Mouse (Mus musculus): Measurements from ENCODE around the gene Myh14. TPM values are rescaled to one million over a fixed set of nuclear protein-coding genes. Genes with fewer than 3 reads are reported as not detected.

Myh14 gene
- polyA plus RNA-seq, 1 experiment from 2014 or later: 1.8 TPM

GRCm38 (mm10) chr7:44667996-44668738 lies 2.5 kb downstream of the Myh14 start:
- no peaks in the 10 kb centered on the region for H3K36me3 ChIP-seq
- ATAC-seq (ENCODE audit: low FRiP score, low read depth): no peak
- H3K4me2 ChIP-seq (replicated peaks): no peak overlapping the region
- no peak overlapping the region for H3K9ac ChIP-seq
- H3K9me3 ChIP-seq: no peaks in the 10 kb centered on the region; the same call in 1 of the 2 replicates
- H3K4me1 ChIP-seq: 0 out of 2 replicates have a peak, but pooled peaks cover 6% of the 10 kb centered on the region
- H3K27me3 ChIP-seq: peaks cover 51% of the 10 kb centered on the region
- H3K4me3 ChIP-seq: no peak overlapping the region
- H3K27ac ChIP-seq: no peak overlapping the region
- WGBS: 64% methylated on average over 13 of the region's 13 CpGs

GRCm38 (mm10) chr7:44666462-44666861 lies 4.2 kb downstream of the Myh14 start:
- no peaks in the 10 kb centered on the region for H3K36me3 ChIP-seq
- no peak overlapping the region for H3K27ac ChIP-seq
- 84% methylated on average over 2 of the region's 2 CpGs for WGBS
- H3K4me2 ChIP-seq (replicated peaks): no peak overlapping the region
- peaks cover 11% of the 10 kb centered on the region; the same call in 1 of the 2 replicates for H3K4me1 ChIP-seq
- peaks cover 42% of the 10 kb centered on the region for H3K27me3 ChIP-seq
- no peak overlapping the region for H3K9ac ChIP-seq
- H3K4me3 ChIP-seq: no peak overlapping the region
- no peaks in the 10 kb centered on the region; the same call in 1 of the 2 replicates for H3K9me3 ChIP-seq
- no peak for ATAC-seq (ENCODE audit: low FRiP score, low read depth)

GRCm38 (mm10) chr7:44664731-44665130 lies 5.9 kb downstream of the Myh14 start:
- Histone ChIP-seq H3K9ac (no peak overlapping the region), H3K4me1 (peaks cover 6% of the 10 kb centered on the region; the same call in 1 of the 2 replicates), H3K4me3 (no peak overlapping the region), H3K27me3 (peaks cover 25% of the 10 kb centered on the region), H3K4me2 (replicated peaks) (no peak overlapping the region), H3K27ac (no peak overlapping the region), H3K9me3 (no peaks in the 10 kb centered on the region; the same call in 1 of the 2 replicates), H3K36me3 (no peaks in the 10 kb centered on the region)
- ATAC-seq (ENCODE audit: low FRiP score, low read depth): no peak
- 31% methylated on average over 11 of the region's 11 CpGs for WGBS

GRCm38 (mm10) chr7:44663546-44663945 lies 7.1 kb downstream of the Myh14 start:
- Histone ChIP-seq H3K4me2 (replicated peaks) (no peak overlapping the region), H3K9me3 (no peaks in the 10 kb centered on the region; the same call in 1 of the 2 replicates), H3K27ac (no peak overlapping the region), H3K4me1 (peaks cover 6% of the 10 kb centered on the region; the same call in 1 of the 2 replicates), H3K36me3 (no peaks in the 10 kb centered on the region), H3K27me3 (peaks cover 16% of the 10 kb centered on the region), H3K4me3 (no peak overlapping the region), H3K9ac (no peak overlapping the region)
- 86% methylated on average over 5 of the region's 5 CpGs for WGBS
- no peak for ATAC-seq (ENCODE audit: low FRiP score, low read depth)

- H3K4me1 ChIP-seq: peaks cover 6% of the 10 kb centered on the region; the same call in 1 of the 2 replicates
- H3K9ac ChIP-seq: no peak overlapping the region
- ATAC-seq (ENCODE audit: low FRiP score, low read depth): no peak
- WGBS: 5% methylated on average over 3 of the region's 3 CpGs
- H3K27me3 ChIP-seq: peaks cover 6% of the 10 kb centered on the region; the same call in 1 of the 2 replicates
- H3K36me3 ChIP-seq: no peaks in the 10 kb centered on the region
- no peak overlapping the region for H3K27ac ChIP-seq
- no peak overlapping the region for H3K4me2 ChIP-seq (replicated peaks)
- H3K9me3 ChIP-seq: no peaks in the 10 kb centered on the region; the same call in 1 of the 2 replicates
- no peak overlapping the region for H3K4me3 ChIP-seq
Observed at GRCm38 (mm10) chr7:44662569-44662968, 8.1 kb downstream of the Myh14 start.

- 11% methylated on average over 8 of the region's 8 CpGs for whole genome bisulfite sequencing
- Histone ChIP-seq H3K27ac (no peak overlapping the region), H3K36me3 (no peaks in the 10 kb centered on the region), H3K4me3 (no peak overlapping the region), H3K9me3 (no peaks in the 10 kb centered on the region; the same call in 1 of the 2 replicates), H3K9ac (no peak overlapping the region), H3K4me1 (peaks cover 6% of the 10 kb centered on the region; the same call in 1 of the 2 replicates), H3K27me3 (peaks cover 2% of the 10 kb centered on the region; the same call in 1 of the 2 replicates), H3K4me2 (replicated peaks) (no peak overlapping the region)
- ATAC-seq (ENCODE audit: low FRiP score, low read depth): no peak
Observed at GRCm38 (mm10) chr7:44662168-44662567, 8.5 kb downstream of the Myh14 start.

- H3K27ac ChIP-seq: no peak overlapping the region
- H3K4me2 ChIP-seq (replicated peaks): no peak overlapping the region
- H3K9me3 ChIP-seq: no peaks in the 10 kb centered on the region
- 75% methylated on average over 5 of the region's 5 CpGs for WGBS
- H3K4me1 ChIP-seq: peaks cover 6% of the 10 kb centered on the region; the same call in 1 of the 2 replicates
- no peak overlapping the region for H3K4me3 ChIP-seq
- no peaks in the 10 kb centered on the region for H3K27me3 ChIP-seq
- ATAC-seq (ENCODE audit: low FRiP score, low read depth): no peak
- H3K9ac ChIP-seq: no peak overlapping the region
- H3K36me3 ChIP-seq: no peaks in the 10 kb centered on the region
Observed at GRCm38 (mm10) chr7:44661219-44661618, 9.4 kb downstream of the Myh14 start.

GRCm38 (mm10) chr7:44655504-44655903 lies 15.1 kb downstream of the Myh14 start:
- no peaks in the 10 kb centered on the region for H3K4me1 ChIP-seq
- no peaks in the 10 kb centered on the region for H3K9me3 ChIP-seq
- no peak overlapping the region for H3K27ac ChIP-seq
- H3K36me3 ChIP-seq: no peaks in the 10 kb centered on the region
- ATAC-seq (ENCODE audit: low FRiP score, low read depth): no peak
- H3K9ac ChIP-seq: no peak overlapping the region
- H3K4me2 ChIP-seq (replicated peaks): no peak overlapping the region
- 14% methylated on average over 8 of the region's 8 CpGs for WGBS
- no peak overlapping the region for H3K4me3 ChIP-seq
- no peaks in the 10 kb centered on the region; the same call in 1 of the 2 replicates for H3K27me3 ChIP-seq

GRCm38 (mm10) chr7:44653773-44654172 lies 16.9 kb downstream of the Myh14 start:
- H3K9ac ChIP-seq: no peak overlapping the region
- ATAC-seq (ENCODE audit: low FRiP score, low read depth): no peak

GRCm38 (mm10) chr7:44651416-44651815 lies 19.2 kb downstream of the Myh14 start:
- no peak for ATAC-seq (ENCODE audit: low FRiP score, low read depth)
- H3K27ac ChIP-seq: no peak overlapping the region
- no peaks in the 10 kb centered on the region for H3K36me3 ChIP-seq
- H3K4me3 ChIP-seq: no peak overlapping the region
- H3K9ac ChIP-seq: no peak overlapping the region
- peaks cover 9% of the 10 kb centered on the region; the same call in 1 of the 2 replicates for H3K27me3 ChIP-seq
- H3K9me3 ChIP-seq: no peaks in the 10 kb centered on the region
- H3K4me1 ChIP-seq: no peaks in the 10 kb centered on the region
- WGBS: 72% methylated on average over 7 of the region's 7 CpGs
- H3K4me2 ChIP-seq (replicated peaks): no peak overlapping the region

More at GRCm38 (mm10) chr7:44653773-44654172, 16.9 kb downstream of the Myh14 start:
- no peak overlapping the region for H3K27ac ChIP-seq
- H3K4me3 ChIP-seq: no peak overlapping the region
- H3K4me2 ChIP-seq (replicated peaks): no peak overlapping the region
- no peaks in the 10 kb centered on the region for H3K4me1 ChIP-seq
- H3K36me3 ChIP-seq: no peaks in the 10 kb centered on the region
- WGBS: 55% methylated on average over 8 of the region's 8 CpGs
- no peaks in the 10 kb centered on the region for H3K9me3 ChIP-seq
- H3K27me3 ChIP-seq: no peaks in the 10 kb centered on the region; the same call in 1 of the 2 replicates

- WGBS: 8% methylated on average over 4 of the region's 4 CpGs
Observed at GRCm38 (mm10) chr7:44649990-44650389, 20.7 kb downstream of the Myh14 start.

GRCm38 (mm10) chr7:44649094-44649610 lies 21.5 kb downstream of the Myh14 start:
- ATAC-seq (ENCODE audit: low FRiP score, low read depth): no peak
- H3K36me3 ChIP-seq: no peaks in the 10 kb centered on the region
- H3K4me1 ChIP-seq: no peaks in the 10 kb centered on the region
- H3K27me3 ChIP-seq: peaks cover 29% of the 10 kb centered on the region
- 67% methylated on average over 8 of the region's 8 CpGs for WGBS
- H3K9me3 ChIP-seq: no peaks in the 10 kb centered on the region
- H3K27ac ChIP-seq: no peak overlapping the region
- no peak overlapping the region for H3K4me3 ChIP-seq
- H3K9ac ChIP-seq: no peak overlapping the region
- no peak overlapping the region for H3K4me2 ChIP-seq (replicated peaks)

More at GRCm38 (mm10) chr7:44649990-44650389, 20.7 kb downstream of the Myh14 start:
- peaks cover 21% of the 10 kb centered on the region for H3K27me3 ChIP-seq
- no peak overlapping the region for H3K27ac ChIP-seq
- H3K4me2 ChIP-seq (replicated peaks): no peak overlapping the region
- H3K4me1 ChIP-seq: no peaks in the 10 kb centered on the region
- H3K9ac ChIP-seq: no peak overlapping the region
- no peak for ATAC-seq (ENCODE audit: low FRiP score, low read depth)
- no peak overlapping the region for H3K4me3 ChIP-seq
- H3K9me3 ChIP-seq: no peaks in the 10 kb centered on the region
- H3K36me3 ChIP-seq: no peaks in the 10 kb centered on the region

Data from limb, embryonic 13.5 days (tissue).